In genomic region chr12:58268186-58268562, GRCm38 (mm10) we compare ENCODE assay signal across 9 mouse cellular contexts. TPM values are rescaled to one million over a fixed set of nuclear protein-coding genes. Genes with fewer than 3 reads are reported as not detected.
A peak's percentile ranks its signal among the peaks of the same experiment; 100 is the strongest.
DNase-seq lines count a peak whose midpoint lies in the region; ATAC-seq and TF ChIP-seq lines count a peak whose summit lies in the region.
"Had no signal": no experiment of that assay in that cellular context is flagged by ENCODE, and none has a peak within 500 bp of the region (broad histone marks: within the 10 kb centered on the region; RNA-seq: fewer than 3 reads in every experiment).

No protein-coding gene starts in this region.

- H3K27ac ChIP-seq in ES-E14 (ENCODE audit: insufficient read depth, low read depth, low read length, poor library complexity, severe bottlenecking) = no peak overlapping the region
- peak overlapping the region; percentile 54 for H3K27ac ChIP-seq in intestine, embryonic 15.5 days
- H3K27ac ChIP-seq in liver, postnatal 0 days (ENCODE audit: low read depth) = peak overlapping the region; percentile 16

- H3K9me3 ChIP-seq in ES-E14 (ENCODE audit: control insufficient read depth, insufficient read depth, low read depth, low read length) = no peaks in the 10 kb centered on the region
- no peaks in the 10 kb centered on the region for H3K9me3 ChIP-seq in intestine, embryonic 15.5 days
- no peaks in the 10 kb centered on the region for H3K9me3 ChIP-seq in liver, postnatal 0 days (ENCODE audit: low read length)

- 9% methylated on average over 15 of the region's 15 CpGs for WGBS in intestine, embryonic 15.5 days
- WGBS in liver, postnatal 0 days (ENCODE audit: insufficient replicate concordance) = 2% methylated on average over 15 of the region's 15 CpGs

- peak overlapping the region; percentile 90 for H3K4me2 ChIP-seq in intestine, embryonic 15.5 days (replicated peaks)
- peak overlapping the region; percentile 59 for H3K4me2 ChIP-seq in liver, postnatal 0 days (ENCODE audit: low read depth, low read length)

- in situ Hi-C loops in ES-E14 (cut with MboI; ENCODE audit: low sequenced_read_pairs in 2 of 2, unreplicated experiment in 2 of 2) = no loop called here

- H3K36me3 ChIP-seq in ES-E14 (ENCODE audit: control insufficient read depth, insufficient read depth, low read length, poor library complexity, severe bottlenecking) = no peaks in the 10 kb centered on the region
- no peaks in the 10 kb centered on the region for H3K36me3 ChIP-seq in intestine, embryonic 15.5 days
- H3K36me3 ChIP-seq in liver, postnatal 0 days (replicated peaks; ENCODE audit: insufficient read depth, low read length) = no peaks in the 10 kb centered on the region

- H3K9ac ChIP-seq in ES-E14 (ENCODE audit: insufficient read depth, low read depth, low read length, poor library complexity, severe bottlenecking) = no peak overlapping the region
- peak overlapping the region; percentile 51 for H3K9ac ChIP-seq in intestine, embryonic 15.5 days
- peak overlapping the region; percentile 37; the same call in 1 of the 2 replicates for H3K9ac ChIP-seq in liver, postnatal 0 days (replicated peaks)

- no peak for TF ChIP-seq CTCF in liver, postnatal 0 days (IDR thresholded peaks at IDR 0.05; ENCODE audit: low read depth)

- H3K4me3 ChIP-seq in ES-E14 (ENCODE audit: insufficient read depth in 1 of 2, low read depth in 1 of 2, low read length in 2 of 2, poor library complexity in 1 of 2, severe bottlenecking in 1 of 2) = peak overlapping the region; percentile 21 to 55
- H3K4me3 ChIP-seq in intestine, embryonic 15.5 days (replicated peaks) = peak overlapping the region; percentile 40
- H3K4me3 ChIP-seq in liver, postnatal 0 days (ENCODE audit: low read depth, low read length) = peak overlapping the region; percentile 38
- H3K4me3 ChIP-seq: myocyte had no signal

- DNase-seq in frontal cortex, postnatal 10 days (ENCODE audit: low spot score in 2 of 2) = no peak
- DNase-seq in ES-E14 (ENCODE audit: low read depth, low spot score) = no peak
- peak; percentile 5 to 13 for DNase-seq in frontal cortex, postnatal 25 days (ENCODE audit: low spot score in 2 of 2)
- peak; percentile 12 for DNase-seq in liver, postnatal 0 days
- peak; percentile 32 for DNase-seq in right cerebral cortex, postnatal 4 days
- no peak for DNase-seq in spleen, postnatal 10 days (ENCODE audit: low spot score in 2 of 2)

- ATAC-seq in frontal cortex, adult (ENCODE audit: low TSS enrichment) = peak; percentile 87
- peak; percentile 75 for ATAC-seq in intestine, embryonic 15.5 days
- ATAC-seq in liver, postnatal 0 days = no peak

- H3K27me3 ChIP-seq in intestine, embryonic 15.5 days (replicated peaks) = no peaks in the 10 kb centered on the region
- no peaks in the 10 kb centered on the region for H3K27me3 ChIP-seq in liver, postnatal 0 days (ENCODE audit: insufficient read depth, low read length)

- no peak for TF ChIP-seq EP300 in liver, postnatal 0 days (IDR thresholded peaks at IDR 0.05; ENCODE audit: low read depth)

- peaks cover 0 to 2% of the 10 kb centered on the region in 2 experiments; a peak in 1 of 4 replicates for H3K4me1 ChIP-seq in ES-E14 (ENCODE audit: control insufficient read depth in 2 of 2, insufficient read depth in 2 of 2, low read length in 2 of 2, poor library complexity in 1 of 2)
- peaks cover 17% of the 10 kb centered on the region for H3K4me1 ChIP-seq in intestine, embryonic 15.5 days (replicated peaks)
- no peaks in the 10 kb centered on the region for H3K4me1 ChIP-seq in liver, postnatal 0 days (ENCODE audit: insufficient read depth)

TF ChIP-seq in ES-E14, 5 proteins besides CTCF, POLR2A, EP300 and RAD21:
- TF ChIP-seq HCFC1 (IDR thresholded peaks at IDR 0.05; ENCODE audit: borderline replicate concordance, insufficient read depth, low read length) (no peak), ZC3H11A (IDR thresholded peaks at IDR 0.05; ENCODE audit: borderline replicate concordance, low read depth, low read length) (no peak), MAFK (IDR thresholded peaks at IDR 0.05; ENCODE audit: insufficient read depth, low read depth, low read length) (no peak), CHD2 (IDR thresholded peaks at IDR 0.05; ENCODE audit: low read depth, low read length) (no peak), ZNF384 (IDR thresholded peaks at IDR 0.05; ENCODE audit: low read depth, low read length) (no peak)

RNA-seq across cellular contexts. Expression of gene Clec14a, which starts 0.9 kb away (rescaled TPM):
- 0.18 TPM in 1 of 2 replicates, not detected in the other for total RNA-seq in ES-E14 (2012; rRNA removed)
- polyA plus RNA-seq in intestine, embryonic 15.5 days (2015; fragmentation: Nextera tagmentation; extraction: Ambion mirVana) = 8.7 and 9.6 TPM in 2 replicates
- polyA plus RNA-seq in liver, postnatal 0 days (2015; fragmentation: Nextera tagmentation; extraction: Ambion mirVana) = 9.9 and 10.3 TPM in 2 replicates

RNA-seq across cellular contexts. Expression of gene Sstr1, which starts 56.6 kb away (rescaled TPM):
- not detected in 2 replicates for total RNA-seq in ES-E14 (2012; rRNA removed)
- 1.00 and 1.4 TPM in 2 replicates for polyA plus RNA-seq in intestine, embryonic 15.5 days (2015; fragmentation: Nextera tagmentation; extraction: Ambion mirVana)
- not detected in 2 replicates for polyA plus RNA-seq in liver, postnatal 0 days (2015; fragmentation: Nextera tagmentation; extraction: Ambion mirVana)
- polyA plus RNA-seq: myocyte had no signal

Comparison
In these comparisons a context has a peak if more than half of its experiments do, and no peak if none do; other contexts are left out.
1. DNase-seq: peak in frontal cortex, postnatal 25 days (2 of 2), liver, postnatal 0 days (single experiment) and right cerebral cortex, postnatal 4 days (single experiment); none in frontal cortex, postnatal 10 days (0 of 2), ES-E14 (single experiment) and spleen, postnatal 10 days (0 of 2).
2. Peak in every context shown above with its lines, with median percentiles within 50 percentile points of each other: H3K4me3 ChIP-seq.